Mouse (Mus musculus): ENCODE data around the gene D3Ertd254e.

DNA sequence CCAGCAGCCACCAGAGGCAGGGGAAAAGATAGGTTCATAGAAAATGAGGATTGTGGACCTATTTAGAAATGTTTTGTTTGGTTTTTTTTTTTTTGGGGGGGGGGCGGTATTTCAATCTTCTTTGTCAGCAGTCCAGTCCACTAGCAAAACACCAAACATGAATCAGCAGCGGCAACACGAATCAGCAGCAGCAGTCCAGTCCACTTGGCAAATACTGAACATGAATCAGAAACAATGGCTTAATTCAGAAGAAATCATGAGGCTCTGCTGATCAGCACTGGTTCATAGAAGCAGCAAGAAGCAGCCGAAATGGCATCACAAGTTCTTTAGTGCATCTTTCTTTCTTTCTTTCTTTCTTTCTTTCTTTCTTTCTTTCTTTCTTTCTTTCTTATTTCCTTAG lies 34.7 kb upstream of the D3Ertd254e start:
- TF ChIP-seq CTCF (IDR thresholded peaks at IDR 0.05; ENCODE audit: borderline replicate concordance, insufficient read depth, low read depth, low read length): no peak
- no peak for TF ChIP-seq POLR2A (IDR thresholded peaks at IDR 0.05; ENCODE audit: borderline replicate concordance, insufficient read depth, low read length)

Measured in cerebellum, adult 2 months (tissue).